ENCODE assay signal across 25 mouse cellular contexts in genomic region chr17:71695151-71695550, GRCm38 (mm10). TPM values are rescaled to one million over a fixed set of nuclear protein-coding genes. Genes with fewer than 3 reads are reported as not detected.
"Had no signal": no experiment of that assay in that cellular context is flagged by ENCODE, and none has a peak within 500 bp of the region (broad histone marks: within the 10 kb centered on the region; RNA-seq: fewer than 3 reads in every experiment).

No protein-coding gene starts in this region.

- H3K27me3 ChIP-seq: midbrain, embryonic 12.5 days; neural tube, embryonic 13.5 days; neural tube, embryonic 15.5 days had no signal

- H3K36me3 ChIP-seq: midbrain, embryonic 10.5 days; midbrain, embryonic 12.5 days; neural tube, embryonic 13.5 days; neural tube, embryonic 15.5 days had no signal

- H3K9ac ChIP-seq: lung, embryonic 14.5 days; midbrain, embryonic 12.5 days; neural tube, embryonic 13.5 days; neural tube, embryonic 15.5 days had no signal

- ATAC-seq: midbrain, embryonic 16.5 days had no signal

- DNase-seq: lung, embryonic 14.5 days; lung, postnatal 10 days; lung, postnatal 4 days; midbrain, embryonic 14.5 days; retina, postnatal 1 day; right cerebral cortex, postnatal 4 days; spleen, adult 18-20 months; thymus, adult 18-20 months; thymus, postnatal 14 days; thymus, postnatal 36 days had no signal

- H3K4me3 ChIP-seq: midbrain, embryonic 10.5 days; midbrain, embryonic 12.5 days; myocyte; neural tube, embryonic 13.5 days; neural tube, embryonic 15.5 days had no signal

- H3K27ac ChIP-seq: midbrain, embryonic 10.5 days; midbrain, embryonic 12.5 days; neural tube, embryonic 13.5 days; neural tube, embryonic 15.5 days had no signal

RNA-seq across cellular contexts. Expression of gene Togaram2, which starts 22.1 kb away (rescaled TPM):
- total RNA-seq: megakaryocyte, adult 5-6 weeks had no signal
- polyA plus RNA-seq: liver, embryonic 16.5 days; midbrain, embryonic 10.5 days; neural tube, embryonic 11.5 days had no signal

RNA-seq across cellular contexts. Expression of gene Pcare, which starts 57.5 kb away (rescaled TPM):
- total RNA-seq: megakaryocyte, adult 5-6 weeks; megakaryocyte-erythroid progenitor cell, adult 5-6 weeks had no signal
- polyA plus RNA-seq: lung, embryonic 14.5 days; lung, embryonic 16.5 days; midbrain, embryonic 10.5 days; midbrain, embryonic 12.5 days; midbrain, embryonic 14.5 days; midbrain, embryonic 16.5 days; myocyte; neural tube, embryonic 11.5 days; neural tube, embryonic 13.5 days; neural tube, embryonic 15.5 days; small intestine, adult 2 months; stomach, embryonic 14.5 days; stomach, embryonic 16.5 days; thymus, postnatal 0 days had no signal
